Mouse (Mus musculus) adrenal gland, postnatal 10 days (tissue): Measurements from ENCODE around the gene Kcng3. TPM values are rescaled to one million over a fixed set of nuclear protein-coding genes. Genes with fewer than 3 reads are reported as not detected.
A peak's percentile ranks its signal among the peaks of the same experiment; 100 is the strongest.

Experiments used
- DNase-seq: peaks from one replicate; pipeline ENCODE4 v3.0.0; 2021; ENCODE audit warnings: mixed read lengths
- long read RNA-seq, 2 experiments: library from polyadenylated mRNA; stranded (forward); transcript quantifications; one replicate each; pipeline ENCODE4 v2.0.0; 2021
- total RNA-seq, 2 experiments: library from RNA; stranded (reverse); gene quantifications; 2 replicates each; pipeline ENCODE4 v1.2.3; 2021

The Kcng3 gene
- 10 to 100 TPM in 1 of 2 experiments, 1 to 10 TPM in 1; 6.5 to 11.6 TPM for total RNA-seq
- long read RNA-seq, experiment 1 = 0 reads
- long read RNA-seq, experiment 2 = 0 reads

- peak; percentile 79 for DNase-seq
Observed at GRCm38 (mm10) chr17:83631783-83632652, at the start of gene Kcng3. Gene Kcng3, minus strand, starts transcription at chr17:83631895.

DNA sequence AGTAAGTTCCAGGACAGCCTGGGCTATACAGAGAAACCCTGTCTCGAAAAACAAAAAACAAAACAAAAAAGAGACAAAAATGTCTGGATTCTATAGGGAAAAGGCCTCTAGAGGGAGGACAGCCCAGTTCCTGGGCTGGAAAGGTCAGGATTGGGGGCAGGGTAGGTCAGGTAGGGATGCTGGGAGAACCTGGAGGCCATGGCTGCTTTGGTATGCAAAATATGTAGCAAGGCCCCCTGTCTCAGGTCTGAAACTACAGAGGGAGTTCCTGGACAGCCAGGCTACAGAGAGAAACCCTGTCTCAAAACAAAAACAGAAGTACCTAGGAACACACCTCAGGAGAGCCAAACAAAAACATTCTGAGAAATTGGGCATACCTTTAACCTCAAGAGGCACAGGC, 45.7 kb upstream of the Kcng3 start:
- DNase-seq = no peak

- no peak for DNase-seq
Observed at GRCm38 (mm10) chr17:83672685-83673084, 41.0 kb upstream of the Kcng3 start.

DNA sequence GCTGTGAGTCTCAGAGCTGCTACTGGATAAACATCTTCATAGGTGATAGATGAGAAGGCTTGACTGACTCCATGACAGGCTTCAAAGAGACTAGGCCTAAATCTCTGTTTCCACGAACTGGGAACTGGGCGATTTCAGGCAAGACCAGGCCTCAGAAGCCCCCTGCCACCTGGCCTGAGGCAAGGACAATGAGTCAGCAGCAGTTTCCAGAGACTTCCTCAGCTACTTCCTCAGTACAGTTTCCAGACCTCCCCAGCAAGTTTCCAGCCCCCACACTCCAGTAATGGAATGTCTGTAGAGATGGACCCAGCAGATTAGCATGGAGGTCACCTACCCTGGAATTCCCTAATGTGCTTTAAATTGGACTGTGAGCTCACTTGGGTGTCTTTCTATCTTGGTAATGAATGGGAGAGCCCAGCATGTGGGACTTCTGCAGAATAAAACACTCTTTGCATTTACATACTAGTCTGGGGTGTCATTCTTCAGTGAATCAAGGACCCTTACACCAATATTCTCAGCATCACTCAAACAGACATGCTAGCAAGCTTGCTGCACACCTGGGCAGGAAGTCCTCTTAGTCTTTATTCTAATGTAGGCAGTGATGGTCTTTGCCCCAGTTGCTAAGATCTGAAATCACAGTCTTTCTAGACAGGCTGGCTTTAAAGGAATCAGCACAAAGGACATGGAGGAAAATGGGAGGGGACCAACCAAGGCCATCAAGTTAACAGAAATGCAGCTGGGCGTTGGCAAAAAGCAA, 36.4 kb upstream of the Kcng3 start:
- no peak for DNase-seq

DNA sequence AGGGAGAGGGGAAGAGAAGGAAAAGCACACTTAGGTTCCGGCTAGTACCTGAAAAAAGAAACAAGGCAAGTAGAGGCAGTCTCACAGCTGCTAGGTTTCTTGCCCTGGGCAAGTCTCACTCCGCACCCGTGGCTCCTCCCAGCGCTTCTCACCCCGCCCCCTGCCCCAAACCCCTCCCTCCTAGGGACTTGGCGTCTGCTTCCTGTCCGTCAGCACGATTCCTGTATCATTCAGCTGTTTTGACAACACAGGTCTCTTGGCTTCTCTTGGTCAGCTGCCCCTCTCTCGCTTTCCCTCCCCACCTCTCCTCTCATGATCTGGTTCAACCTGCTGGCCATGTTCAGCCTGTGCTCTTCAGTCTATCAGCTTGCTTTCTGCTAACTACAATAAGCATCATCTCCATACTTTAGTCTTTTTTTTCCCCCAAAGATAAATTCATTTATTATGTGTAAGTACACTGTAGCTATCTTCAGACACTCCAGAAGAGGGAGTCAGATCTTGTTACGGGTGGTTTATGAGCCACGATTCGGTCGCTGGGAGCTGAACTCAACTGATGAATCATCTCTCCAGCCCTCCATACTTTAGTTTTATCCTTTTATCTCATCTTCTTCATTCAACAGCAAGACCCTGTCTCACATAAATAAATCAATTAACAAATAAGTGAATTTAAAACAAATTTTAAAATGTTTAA, 35.0 kb upstream of the Kcng3 start:
- DNase-seq = no peak

DNA sequence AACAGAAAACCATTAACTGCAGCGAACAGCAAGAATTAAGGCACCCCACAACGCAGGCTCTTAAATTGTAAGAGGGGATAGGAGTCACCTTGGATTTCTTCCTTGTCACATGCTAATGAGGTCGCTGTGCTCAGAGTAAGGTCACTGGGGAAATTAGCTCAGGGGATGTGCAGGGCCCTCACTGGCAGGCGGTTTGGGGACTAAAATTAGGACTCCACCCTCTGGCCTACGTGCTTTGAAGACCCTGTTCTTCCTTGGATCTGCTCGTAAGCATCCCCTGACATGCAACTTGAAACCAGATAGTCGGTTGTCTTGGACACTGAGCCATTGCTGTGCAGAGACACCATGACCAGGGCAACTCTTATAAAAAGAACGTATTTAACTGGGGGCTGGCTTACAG, 33.1 kb upstream of the Kcng3 start:
- no peak for DNase-seq

- DNase-seq = no peak
Observed at GRCm38 (mm10) chr17:83658943-83659342, 27.2 kb upstream of the Kcng3 start.

DNA sequence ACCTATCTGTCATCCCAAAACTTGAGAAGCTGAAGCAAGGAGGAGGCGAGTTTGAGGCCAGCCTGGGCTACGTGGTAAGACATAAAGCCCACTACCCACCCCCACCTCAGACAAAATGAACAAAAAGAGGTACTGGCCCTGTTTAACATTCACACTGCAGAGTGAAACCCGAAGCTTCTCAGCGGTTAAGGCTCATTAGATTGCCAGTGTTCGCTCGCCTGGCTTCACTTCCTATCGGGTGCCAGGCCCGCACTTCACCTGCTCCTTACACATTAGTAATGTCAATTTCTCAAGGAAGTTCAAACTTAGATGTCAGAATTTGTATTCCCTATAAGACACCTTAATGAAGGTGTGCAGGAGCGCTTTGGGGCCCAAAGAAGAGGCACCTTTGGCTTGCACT, 25.7 kb upstream of the Kcng3 start:
- DNase-seq = no peak

DNA sequence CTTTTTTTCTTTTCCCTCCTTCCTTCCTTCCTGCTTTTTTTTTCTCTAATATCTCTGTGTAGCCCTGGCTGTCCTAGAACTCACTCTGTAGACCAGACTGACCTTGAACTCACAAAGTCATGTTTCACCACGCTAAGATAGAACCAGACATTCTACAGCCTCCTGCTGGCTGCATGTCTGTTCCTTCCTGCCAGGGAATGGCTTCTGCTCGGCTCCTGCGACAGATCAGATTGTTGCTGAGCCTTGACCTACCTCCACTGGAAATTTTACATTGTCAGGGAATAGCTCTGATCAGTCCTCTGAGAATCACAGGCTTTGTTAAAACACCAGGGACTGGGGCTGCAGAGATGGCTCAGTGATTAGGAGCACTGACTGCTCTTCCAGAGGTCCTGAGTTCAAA, 24.0 kb upstream of the Kcng3 start:
- no peak for DNase-seq

DNA sequence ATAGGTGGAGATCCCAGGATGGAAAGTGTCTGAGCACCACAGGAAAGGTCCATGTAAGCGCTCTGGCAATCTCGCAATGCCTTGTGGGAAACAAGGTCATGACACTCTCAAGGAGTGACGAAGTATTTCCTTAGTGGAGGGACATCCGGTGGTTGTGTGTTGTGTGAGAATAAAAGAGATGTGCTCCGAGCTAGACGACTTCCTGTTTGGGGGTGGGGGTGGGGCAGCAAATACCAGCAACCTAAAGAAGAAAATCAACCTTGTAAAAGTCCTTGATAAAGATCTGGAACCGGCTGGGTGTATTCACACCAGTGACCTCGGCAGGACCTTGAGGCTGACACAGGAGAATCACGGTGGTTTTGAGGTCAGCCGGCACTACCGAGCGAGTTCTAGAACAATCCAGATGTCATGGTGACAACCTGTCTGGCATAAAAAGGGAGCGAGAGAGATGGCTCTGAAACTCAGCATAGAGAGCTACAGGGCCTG, 23.0 kb upstream of the Kcng3 start:
- DNase-seq = no peak

GRCm38 (mm10) chr17:83653635-83654034, 21.9 kb upstream of the Kcng3 start:
- no peak for DNase-seq

DNA sequence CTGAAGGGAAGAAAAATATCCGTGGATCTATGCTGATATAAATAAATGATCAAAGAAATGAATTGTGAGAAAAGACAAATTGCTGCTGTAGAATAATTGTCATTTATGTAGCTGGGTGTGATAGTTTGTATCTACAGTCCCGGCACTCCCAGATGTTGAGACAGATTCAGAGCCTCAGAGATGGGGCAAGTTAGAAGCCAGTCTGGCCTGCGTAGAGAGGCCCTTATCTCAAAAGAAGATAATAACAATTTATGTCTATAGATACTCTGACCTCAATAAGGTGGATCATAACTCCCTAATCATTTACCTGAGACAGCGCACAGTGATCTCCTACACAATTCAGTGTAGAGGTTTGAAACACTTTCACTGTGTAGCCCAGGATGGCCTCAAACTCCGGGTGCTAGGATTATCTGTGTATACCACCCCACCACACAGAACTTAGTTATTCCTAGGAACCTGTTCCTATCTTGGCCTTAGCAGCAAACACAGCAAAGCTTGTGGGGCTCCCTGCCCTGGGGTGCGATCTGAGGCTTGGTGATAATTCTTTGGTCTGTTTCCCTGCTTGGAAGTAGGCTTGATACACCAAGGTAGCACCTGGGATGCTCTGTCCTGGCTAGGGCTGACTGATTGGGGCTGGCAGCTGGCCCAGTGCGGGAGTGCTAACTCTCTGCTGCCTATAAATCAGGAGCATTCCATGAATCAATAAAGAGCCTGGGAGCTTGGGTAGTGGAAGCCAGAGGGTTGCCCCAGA, 19.4 kb upstream of the Kcng3 start:
- no peak for DNase-seq

DNA sequence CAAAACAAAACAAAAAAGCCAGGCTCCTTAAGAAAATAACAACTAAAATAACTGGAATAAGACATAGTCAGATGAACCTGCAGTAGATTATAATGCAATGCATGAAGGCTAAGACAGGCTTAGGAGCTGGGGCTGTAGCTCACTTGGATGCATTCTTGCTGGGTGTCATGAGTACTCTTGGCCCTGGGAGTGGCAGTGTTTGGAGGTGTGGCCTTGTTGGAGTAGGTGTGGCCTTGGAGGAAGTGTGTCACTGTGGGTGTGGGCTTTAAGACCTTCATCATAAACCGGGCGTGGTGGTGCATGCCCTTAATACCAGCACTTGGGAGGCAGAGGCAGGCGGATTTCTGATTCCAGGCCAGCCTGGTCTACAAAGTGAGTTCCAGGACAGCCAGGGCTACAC, 18.3 kb upstream of the Kcng3 start:
- DNase-seq = no peak

GRCm38 (mm10) chr17:83647413-83647812, 15.7 kb upstream of the Kcng3 start:
- DNase-seq = no peak

DNA sequence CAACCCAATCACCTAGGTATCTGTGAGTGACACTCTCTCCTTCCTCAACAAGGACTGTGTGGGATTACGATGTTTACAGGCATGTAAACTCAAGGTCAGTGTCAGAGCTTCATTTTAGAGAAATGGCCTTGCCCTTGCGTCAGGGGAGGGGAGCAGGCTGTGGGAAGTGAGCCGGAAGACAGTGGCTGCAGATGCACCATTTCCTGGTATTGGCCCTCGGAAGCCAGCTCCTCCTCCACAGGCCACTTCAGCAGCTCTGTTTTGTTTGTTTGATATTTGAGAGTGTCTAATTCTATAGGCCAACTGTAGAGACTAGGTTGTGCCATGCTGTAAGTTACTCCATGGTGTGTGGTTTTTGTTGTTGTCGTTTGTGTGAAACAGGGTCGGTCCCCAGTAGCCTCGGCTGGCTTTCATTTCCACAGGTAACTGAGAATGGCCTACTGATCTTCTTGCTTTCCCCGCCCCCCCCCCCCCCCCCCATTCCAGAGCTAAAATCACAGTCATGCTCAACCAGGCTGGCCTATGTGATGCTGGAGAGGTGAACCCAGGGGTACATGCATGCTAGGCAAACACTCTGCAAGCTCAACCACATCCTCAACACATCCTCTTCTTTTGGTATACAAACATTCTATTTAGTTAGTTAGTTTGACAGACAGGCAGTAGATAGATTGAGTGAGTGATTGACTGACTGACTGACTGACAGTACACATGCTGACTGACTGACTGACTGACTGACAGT, 14.9 kb upstream of the Kcng3 start:
- no peak for DNase-seq

DNA sequence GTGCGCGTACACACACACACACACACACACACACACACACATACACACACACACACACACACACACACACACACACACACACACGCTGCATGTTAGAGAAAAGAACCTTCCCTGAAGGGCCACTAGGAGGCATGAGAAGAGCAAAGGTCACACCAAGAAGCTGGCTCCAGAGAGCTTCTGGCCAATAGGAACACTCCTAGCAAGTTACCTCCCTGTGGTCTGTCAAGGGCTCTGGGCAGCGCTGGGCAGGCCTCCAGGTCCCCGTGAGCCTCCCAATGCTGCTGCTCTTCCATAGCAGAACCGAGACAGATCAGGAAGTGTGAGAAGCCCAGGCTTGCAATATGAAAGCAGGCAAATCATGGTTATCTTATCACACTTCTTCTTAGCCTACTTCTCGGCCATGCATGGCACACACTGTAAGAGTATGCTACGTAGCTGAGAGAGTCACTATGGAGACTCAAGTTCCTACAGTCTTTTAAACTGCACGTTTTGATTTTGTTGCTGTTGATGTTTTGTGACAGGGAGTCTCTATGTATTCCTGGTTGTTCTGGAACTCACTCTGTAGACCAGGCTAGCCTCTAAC, 13.6 kb upstream of the Kcng3 start:
- DNase-seq = peak; percentile 74

GRCm38 (mm10) chr17:83637393-83637792, 5.7 kb upstream of the Kcng3 start:
- DNase-seq = peak; percentile 47

- no peak for DNase-seq
Observed at GRCm38 (mm10) chr17:83636443-83636842, 4.7 kb upstream of the Kcng3 start.

GRCm38 (mm10) chr17:83632653-83633570, 1.2 kb upstream of the Kcng3 start:
- peak; percentile 78 for DNase-seq
